Mouse (Mus musculus): Measurements from ENCODE around the gene P2ry12.
A peak's percentile ranks its signal among the peaks of the same experiment; 100 is the strongest.

Gene P2ry12

DNA sequence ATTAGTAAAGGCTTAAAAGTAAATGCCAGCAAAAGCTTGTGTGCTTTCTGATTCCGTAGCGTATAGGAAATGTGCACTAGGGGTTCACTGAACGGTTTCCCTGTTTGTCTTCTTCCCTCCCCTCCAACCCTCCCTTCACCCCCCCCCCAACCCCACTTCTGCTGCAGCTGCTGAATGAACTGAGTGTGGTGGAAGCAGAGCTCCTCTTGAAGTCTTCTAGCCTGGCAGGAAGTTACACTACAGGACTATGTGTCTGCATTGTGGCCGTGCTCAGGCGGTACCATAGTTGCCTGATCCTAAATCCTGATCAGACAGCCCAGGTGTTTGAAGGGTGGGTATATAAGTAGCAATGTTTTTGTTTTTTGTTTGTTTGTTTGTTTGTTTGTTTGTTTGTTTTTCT lies 27.8 kb downstream of the P2ry12 start:
- DNase-seq (ENCODE audit: low spot score in 2 of 2) = no peak

DNA sequence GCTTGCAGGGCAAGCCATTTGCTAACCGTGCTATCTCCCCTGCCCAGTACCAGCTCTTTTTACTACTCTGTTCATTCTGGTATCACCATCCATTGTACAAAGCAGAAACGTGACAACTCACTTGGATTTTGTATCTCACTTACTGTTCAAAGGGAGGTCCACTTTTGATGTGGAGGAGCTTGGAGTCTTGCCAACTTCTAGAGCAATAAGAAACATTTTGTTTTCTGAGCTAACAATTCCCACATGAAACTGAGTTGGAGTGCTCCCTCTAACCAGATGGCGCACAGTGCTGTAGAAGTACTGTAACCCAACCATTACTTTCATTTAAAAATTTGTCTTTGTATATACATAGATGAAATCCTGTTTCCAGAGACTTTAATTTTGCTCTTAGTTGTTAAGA lies 31.8 kb downstream of the P2ry12 start:
- DNase-seq (ENCODE audit: low spot score in 2 of 2) = no peak

DNA sequence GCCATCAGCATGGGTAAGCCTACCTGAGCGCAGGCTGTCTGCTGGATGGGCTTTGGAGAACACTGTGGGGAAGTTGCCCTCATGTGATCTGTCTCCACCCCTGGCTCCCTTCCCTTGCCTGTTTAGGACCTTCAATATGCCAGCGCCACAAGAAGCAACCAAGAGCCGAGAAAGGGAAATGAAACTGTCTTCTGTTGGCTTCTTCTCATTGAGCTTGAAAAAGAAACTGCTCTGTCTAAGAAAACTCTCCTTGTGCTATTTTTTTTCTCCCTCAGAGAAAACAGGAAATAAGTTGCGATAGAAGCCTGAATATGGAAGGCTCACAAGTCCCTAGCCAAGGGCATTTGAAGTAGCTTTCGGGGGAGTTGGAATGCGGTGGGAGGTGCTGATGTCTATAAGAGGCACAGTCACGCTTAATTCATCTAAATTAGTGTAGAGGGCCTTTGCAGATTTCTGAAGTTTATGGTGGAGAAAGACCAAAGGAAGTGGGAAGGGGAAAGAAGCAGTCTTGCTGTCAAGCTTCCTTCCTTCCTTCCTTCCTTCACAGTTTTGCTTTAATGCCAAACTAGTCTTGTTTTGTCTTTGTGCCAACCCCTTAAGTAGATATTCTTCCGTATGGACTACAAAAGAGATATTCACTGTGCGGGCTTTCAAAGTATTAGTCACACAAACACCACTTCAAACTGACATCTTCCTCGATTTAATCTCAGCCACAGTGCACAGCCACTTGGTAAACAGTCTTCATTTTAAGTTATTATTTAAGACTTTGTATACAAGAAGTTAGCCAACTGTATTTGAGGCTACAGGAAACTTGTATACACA lies 33.7 kb downstream of the P2ry12 start:
- DNase-seq (ENCODE audit: low spot score in 2 of 2) = peak in 1 of 2 experiments; percentile 62

DNA sequence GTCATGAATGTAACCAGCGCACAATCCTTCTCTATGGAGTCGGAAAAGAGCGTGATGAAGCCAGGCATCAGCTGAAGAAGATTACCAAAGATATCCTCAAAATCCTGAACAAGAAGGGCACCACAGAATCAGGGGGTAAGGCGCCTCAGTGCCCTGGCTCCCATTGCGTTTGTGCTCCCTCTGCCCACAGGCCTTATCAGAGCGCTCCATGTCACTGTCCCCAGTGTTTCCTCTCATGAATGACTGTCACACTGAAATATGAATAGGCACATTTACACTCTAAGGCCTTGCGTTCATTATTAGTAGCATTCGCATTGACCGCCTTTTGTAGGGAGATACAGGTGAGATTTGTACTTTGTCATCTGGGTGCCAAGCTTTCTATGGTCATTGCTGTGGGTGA lies 35.0 kb downstream of the P2ry12 start:
- DNase-seq (ENCODE audit: low spot score in 2 of 2) = peak in 1 of 2 experiments; percentile 17

DNA sequence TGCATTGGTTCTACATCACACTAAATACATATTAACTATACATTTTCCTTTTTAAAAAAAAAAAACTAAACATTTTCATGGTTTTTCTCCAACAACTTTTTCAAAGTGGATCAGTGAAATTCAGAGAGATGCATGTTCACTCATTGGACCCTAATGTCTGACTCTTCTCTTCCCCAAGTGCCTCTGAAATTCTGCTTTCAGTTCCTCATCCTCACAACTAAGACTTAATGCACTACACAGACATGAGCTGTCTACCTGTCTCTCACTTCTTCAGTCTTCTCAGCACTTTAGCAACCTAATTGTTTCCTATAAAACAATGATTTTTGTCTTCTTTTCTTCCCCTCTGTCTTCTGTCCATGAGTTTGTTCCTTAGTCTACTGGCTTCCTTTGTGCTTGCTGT lies 37.3 kb downstream of the P2ry12 start:
- no peak for DNase-seq (ENCODE audit: low spot score in 2 of 2)

DNA sequence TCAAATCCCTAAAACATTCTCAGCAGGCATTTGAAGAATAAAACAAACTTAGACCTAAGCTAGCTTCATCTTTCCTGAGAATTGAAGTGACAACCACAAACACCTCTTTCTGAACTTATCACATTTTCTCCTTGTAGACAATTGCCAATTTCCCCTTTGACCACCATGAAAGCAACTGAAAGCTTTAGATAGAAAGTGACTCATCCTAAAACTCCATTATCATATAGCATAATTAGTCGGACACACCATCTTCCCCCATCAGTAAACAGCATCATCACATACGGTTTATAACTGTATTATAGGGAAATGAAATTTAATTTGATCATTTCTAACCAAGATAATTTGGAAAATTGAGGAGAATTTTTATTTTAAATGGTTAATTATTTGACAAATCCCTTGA lies 40.4 kb downstream of the P2ry12 start:
- no peak for DNase-seq (ENCODE audit: low spot score in 2 of 2)

DNA sequence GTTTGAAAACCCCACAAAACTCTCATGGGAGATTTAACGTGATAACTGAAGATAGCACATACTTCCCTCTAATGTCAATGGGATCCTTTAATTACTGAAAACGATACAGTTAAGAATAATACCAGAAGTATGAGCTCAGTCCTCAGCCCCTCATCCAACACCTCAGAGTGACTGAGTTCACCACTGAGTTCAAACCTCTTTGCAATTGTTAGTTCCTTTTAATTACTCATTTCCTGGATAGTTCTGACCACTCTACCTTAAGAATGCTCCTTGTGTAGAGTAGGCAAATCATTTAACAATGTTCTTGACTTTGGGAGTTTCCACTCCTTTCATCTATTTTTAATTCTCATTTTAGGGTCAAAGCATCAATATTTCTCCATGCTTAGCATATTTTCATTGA lies 43.3 kb downstream of the P2ry12 start:
- no peak for DNase-seq (ENCODE audit: low spot score in 2 of 2)

DNA sequence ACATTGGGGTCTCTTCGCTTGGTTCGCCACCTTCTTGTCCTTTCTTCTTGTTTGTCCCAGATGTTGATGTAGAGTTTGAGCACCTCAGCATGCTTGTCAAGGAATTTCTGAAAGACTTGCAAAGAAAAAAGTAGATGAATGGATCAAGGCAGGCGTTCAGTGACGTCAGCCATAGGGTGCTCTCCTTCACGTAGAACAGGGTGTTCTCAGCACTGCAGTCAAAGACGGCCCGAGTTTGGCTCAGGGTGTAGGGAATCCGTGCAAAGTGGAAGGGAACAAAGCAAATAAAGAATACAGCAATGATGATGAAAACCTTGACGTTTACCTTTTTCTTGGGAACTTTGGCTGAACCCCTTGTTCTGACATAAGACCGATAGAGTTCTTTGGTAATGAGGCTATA lies 45.5 kb downstream of the P2ry12 start:
- DNase-seq (ENCODE audit: low spot score in 2 of 2) = no peak

DNA sequence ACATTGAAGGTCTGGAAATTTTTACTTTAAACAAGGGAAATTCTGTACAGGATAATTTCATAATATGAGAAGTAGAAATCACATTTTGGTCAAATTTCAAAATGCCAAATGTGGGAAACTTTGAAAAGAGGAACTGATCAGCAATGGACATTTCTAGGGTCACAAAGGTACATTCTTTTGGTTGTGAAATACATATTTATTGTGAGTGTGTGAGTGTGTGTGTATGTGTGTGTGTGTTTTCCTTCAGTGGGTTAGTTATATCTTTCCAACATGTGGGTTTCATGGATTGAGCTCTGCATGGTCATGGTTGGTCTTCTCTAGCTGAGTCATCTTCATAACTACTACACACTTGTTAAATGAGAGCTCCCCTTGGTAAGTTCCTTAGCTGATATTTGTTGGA lies 50.3 kb downstream of the P2ry12 start:
- DNase-seq (ENCODE audit: low spot score in 2 of 2) = no peak

DNA sequence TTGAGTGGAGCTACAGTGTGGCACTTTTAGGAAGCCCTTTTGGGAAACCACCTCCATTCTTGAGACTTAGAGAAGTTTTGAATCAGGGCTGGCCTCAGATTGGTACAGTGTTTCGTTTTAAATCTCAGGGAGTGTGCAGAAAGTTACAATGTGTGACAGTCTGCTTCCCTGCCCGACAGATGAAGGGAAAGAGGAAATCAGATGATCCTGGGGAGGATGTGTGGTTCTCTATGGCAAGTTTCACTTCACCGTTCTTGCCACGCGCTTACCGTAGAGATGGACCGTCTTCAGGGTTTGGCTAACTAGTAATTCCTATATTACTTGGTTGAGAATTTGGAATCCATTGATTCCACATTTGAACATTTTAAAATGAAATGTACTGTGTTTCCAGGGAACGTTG lies 50.9 kb downstream of the P2ry12 start:
- no peak for DNase-seq (ENCODE audit: low spot score in 2 of 2)

DNA sequence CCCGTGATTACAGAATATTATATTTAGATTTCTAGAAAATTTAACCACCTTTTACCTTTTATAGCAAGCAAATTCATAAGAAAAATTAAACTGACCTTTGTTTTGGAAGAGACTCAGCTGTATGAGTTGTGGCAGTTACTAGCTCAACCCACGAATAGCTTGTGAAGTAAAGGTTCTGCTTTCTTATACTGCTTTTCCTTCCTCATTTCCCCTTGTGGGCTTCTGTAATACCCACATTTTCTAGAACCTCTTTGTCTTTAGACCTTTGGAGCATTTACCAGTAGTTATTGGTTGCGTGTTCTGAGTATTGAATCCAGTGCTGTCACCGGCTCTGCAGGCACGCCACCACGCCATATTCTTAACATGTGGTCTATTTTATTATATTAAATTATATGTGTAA lies 51.9 kb downstream of the P2ry12 start, which contains the start of gene P2ry13:
Gene P2ry13 (minus strand): TSS at position 156 of the 400 bp plus-strand sequence.
- no peak for DNase-seq (ENCODE audit: low spot score in 2 of 2)

DNA sequence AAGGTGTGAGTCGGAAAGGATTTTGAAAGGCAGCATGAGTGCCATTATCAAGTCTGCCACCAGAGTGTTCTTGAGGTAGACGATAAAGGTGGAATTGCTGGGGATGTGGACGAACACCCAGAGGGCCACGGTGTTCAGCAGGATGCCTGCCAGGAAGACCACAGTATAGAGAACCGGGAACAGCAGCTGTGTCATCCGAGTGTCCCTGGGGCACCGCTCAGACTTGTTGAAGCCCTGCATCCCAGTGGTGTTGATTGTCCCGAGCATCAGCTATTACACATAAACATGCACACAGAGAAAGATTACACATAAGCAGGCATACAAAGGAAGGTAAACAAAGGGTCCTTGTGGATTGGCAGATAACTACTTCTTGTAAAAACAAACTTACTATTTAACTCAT lies 52.6 kb downstream of the P2ry12 start:
- no peak for DNase-seq (ENCODE audit: low spot score in 2 of 2)

DNA sequence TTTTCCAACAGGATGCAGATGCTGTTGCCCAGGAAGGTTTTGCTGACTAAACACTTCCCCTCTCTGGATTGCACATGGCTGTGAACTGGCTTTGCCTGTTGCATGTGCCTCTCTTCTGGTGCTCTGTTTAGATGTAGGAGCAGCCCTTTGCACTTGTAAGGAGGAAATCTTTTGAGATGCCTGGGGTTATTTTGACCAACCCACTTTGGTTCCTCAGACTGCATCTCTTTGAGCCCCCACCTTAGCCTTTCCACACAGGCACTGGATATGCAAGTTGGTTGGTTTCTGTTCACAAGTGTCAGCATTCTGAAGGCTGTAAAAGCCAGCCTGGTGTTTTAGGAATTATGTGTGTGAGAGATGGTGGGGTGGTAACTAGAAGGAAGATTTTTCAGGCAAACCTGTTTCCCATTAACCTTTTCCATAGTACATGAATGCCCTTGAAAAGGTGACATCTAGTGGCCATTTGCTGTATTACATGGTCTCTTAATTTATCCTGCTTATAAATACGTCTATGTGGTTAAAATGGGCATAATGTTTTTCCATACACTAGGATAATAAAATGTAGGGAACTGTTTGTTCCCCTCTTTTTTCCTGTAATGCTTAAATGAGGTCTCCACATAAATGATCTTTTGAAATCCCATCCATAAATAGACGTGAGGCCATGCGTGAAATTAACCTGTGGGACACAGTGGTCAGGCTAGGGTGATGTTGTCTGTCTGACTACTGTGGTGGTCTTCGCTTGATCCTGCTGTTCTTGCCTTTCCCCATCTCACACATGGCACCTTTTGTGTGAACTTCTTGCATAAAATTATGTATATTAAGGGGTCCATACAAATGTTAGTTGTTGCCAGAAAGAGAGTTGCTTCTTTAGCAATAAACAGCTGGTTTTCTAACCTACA lies 53.8 kb downstream of the P2ry12 start:
- no peak for DNase-seq (ENCODE audit: low spot score in 2 of 2)

DNA sequence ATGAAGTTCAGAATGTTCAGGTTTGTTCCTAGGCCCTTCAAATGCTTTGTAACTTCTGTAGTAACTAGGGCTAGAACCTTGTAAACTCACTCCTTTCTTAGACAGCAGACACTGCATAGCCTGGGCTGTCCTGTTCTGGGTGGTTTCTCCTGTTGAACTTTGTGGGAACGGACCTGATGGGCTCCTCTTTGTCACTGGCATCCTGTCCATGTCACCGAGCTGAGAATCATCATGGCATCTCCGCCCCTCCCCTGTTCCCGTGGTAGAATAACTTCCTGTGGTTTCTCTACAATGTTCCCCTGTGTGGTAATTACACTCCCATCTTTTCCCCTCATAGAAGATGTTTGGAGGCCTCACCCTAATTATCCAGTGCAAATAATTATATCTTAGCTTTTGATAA lies 56.7 kb downstream of the P2ry12 start:
- DNase-seq (ENCODE audit: low spot score in 2 of 2) = no peak

DNA sequence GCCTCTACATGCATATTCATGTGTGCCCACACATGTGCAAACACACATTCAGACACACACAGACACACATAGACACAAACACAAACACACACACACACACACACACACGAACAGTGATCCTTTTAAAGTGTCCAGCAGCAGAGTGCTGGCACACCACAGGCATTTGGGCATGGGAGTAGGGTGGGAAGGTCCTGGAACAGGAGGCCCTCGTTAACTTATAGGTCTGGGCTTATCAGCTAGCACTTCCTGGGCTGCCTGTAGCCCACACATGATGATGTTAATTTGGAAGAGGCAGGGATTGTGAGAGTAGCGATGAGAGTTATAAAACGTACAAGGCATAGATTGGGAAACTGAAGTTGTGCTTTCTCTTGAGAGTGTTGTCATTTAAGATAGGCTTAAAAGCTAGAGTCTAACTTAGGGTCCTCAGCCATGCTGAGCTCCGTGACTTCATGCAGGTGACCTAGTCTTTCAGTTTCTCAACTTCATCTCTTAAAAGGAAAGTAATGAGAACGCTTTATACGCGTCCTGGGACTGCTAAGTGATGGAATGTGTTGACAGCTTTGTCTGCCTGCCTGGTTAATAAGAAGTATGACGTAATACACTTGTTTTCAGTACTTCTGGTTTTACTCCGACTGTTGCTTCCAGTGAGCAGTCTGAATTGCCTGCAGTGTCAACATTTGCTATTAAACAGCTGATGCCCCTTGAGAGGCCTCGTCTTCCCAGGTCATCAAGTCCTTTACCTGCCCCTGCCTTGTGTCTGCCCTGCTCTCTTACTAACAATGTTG lies 57.8 kb downstream of the P2ry12 start:
- DNase-seq (ENCODE audit: low spot score in 2 of 2) = no peak

DNA sequence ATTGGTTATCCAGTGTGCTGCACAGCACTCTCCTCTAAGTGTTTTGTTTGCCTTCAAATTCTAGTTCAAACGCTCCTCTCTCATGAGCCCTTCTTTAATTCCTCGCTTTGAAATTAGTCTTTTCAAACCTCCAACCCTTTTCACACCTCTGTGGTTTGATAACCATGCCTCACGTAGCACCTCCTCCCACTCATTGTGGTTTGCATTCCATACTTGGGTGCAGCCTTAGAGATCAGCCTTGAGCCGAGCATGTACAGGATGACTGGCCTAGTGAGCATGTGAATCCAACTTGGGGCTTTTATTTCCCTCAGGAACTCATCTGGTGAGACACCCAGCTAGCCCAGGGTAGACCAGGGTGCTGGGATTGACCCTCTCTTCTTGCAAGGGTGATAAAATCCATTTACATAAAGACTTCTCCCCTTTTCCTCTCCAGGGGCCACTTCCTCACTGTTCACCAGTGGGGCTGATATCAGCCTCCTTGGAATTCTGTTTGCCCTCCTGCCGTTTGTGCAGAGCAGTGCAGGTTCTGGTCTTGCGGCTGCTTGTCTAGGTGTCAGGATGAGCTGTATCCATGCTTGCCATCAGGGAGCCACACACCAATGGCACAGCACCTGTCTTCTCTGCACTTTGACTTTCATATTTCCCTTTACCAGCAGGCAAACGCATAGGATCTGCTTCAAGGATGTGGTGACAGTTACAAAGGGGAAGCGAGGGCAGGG lies 58.7 kb downstream of the P2ry12 start:
- no peak for DNase-seq (ENCODE audit: low spot score in 2 of 2)

DNA sequence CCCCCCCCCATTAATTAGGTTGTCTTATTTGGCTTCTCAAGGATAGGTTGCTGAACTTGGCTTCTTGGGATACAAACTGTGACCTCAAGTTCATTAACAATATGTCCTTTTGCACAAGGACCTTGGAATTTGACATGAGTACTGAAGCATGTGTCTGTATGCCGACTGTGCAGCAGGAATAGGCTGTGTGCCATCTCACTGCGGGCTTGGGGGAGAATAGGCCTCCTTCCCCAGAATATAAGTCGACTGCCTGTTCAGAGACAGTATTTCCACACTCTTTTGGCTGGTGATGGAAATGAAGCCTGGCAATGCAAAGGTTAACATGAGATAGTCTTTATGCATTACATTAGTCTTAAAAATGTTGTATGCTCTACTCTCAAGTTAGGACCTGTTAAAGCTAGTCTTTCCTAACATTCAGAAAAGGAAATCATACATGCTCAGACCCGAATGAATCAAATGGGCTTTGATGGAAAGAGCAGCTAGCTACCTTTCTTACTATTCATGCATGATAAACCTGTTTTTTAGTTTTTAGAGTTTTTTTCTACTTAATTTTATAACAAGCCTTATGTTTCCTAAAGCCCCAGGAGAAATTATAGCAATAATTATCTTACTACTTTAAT lies 65.2 kb downstream of the P2ry12 start:
- DNase-seq (ENCODE audit: low spot score in 2 of 2) = no peak

DNA sequence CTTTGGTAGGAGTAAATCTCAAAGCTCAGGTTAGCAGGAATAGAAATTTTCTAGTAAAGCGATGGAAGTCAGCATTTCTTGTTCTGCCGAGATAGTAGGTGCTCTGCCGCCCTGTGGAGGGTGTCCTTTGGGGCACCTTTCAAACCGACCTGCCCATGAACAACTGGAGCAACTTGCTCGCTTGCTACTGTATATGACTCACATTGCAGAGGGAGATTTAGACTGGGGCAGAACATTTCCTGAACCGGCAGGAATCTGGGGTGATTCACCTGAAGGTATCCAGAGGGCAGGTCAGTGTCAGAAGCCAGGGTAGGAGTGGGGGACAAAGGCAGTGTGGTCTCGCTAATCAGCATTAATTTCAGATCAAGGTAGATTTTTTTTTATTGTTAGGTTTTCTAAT lies 67.7 kb downstream of the P2ry12 start, which contains the start of gene Gpr87:
Gene Gpr87 (minus strand): TSS at position 167 of the 400 bp plus-strand sequence.
- no peak for DNase-seq (ENCODE audit: low spot score in 2 of 2)

DNA sequence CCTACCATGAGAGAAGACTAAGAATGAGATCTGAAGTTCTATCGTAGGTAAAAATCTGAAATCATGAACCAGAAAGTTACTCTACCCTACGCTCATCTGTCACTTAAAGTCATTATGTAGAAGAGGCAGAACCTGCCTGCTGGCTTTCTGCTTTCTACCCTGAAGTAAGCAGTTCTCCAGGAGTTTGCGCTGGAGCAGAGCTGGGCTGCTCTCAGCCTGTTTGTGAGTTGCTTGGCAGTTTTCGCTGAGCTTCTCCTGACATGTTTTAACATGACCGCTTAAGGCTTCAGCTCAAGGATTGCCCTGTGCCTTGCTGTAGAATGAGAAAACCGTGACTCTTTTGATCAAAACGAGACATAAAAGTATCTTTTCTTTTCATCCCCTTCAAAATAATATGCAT lies 68.6 kb downstream of the P2ry12 start:
- no peak for DNase-seq (ENCODE audit: low spot score in 2 of 2)

DNA sequence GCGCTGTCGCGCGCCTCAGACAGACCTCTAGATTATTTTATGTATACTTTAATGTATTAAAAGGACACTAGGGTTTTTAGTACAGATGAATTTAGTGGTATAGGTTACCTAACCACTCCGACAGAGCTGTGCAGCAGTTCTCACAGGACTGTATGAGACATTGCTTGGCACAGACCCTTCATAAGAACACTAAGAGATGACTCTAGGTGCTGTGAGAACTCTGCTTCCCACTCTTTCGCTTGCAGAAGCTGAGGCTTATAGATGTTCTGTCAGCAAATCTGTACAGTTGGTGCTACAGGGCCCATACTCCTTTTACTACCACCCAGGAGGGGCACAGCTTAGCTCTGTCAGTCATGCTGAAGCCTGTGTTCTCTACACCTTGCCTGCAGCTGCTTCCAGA lies 71.0 kb downstream of the P2ry12 start:
- DNase-seq (ENCODE audit: low spot score in 2 of 2) = no peak

DNA sequence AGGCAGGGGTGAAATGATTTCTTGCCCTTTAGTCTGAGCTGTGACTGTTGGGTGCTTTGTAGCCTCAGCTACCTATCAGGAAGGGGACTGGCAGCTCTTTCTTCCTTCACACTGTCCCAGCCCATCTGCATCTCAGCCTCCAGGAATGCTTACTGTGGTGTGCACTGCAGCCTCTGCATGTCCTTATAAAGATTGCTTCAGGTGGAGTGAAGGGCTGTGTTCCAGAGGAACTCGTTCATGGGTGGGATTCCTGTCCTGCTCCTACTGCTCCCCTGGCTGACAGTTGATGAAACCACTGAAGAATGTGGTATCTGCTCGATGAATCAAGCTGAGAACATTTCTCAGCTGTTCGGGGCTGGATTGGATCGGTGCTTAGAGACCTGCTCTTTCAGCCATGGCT lies 75.3 kb downstream of the P2ry12 start:
- no peak for DNase-seq (ENCODE audit: low spot score in 2 of 2)

Data from right cerebral cortex, postnatal 10 days (tissue).